Mouse (Mus musculus) kidney, postnatal 4 days (tissue): ENCODE data around the gene Adgrb2.

Experiments used
- DNase-seq, 2 experiments: peaks; one replicate each; pipeline ENCODE4 v3.0.0; 2021; ENCODE audit warnings: mixed read lengths in 2 of 2

Adgrb2 gene

GRCm38 (mm10) chr4:129987825-129988504 is 3.3 kb downstream of the Adgrb2 start:
- DNase-seq: peak; percentile 62 to 69

GRCm38 (mm10) chr4:129989925-129990324 is 5.3 kb downstream of the Adgrb2 start:
- DNase-seq: no peak

GRCm38 (mm10) chr4:129992720-129993119 is 8.1 kb downstream of the Adgrb2 start:
- no peak for DNase-seq

- no peak for DNase-seq
Measured at GRCm38 (mm10) chr4:129993213-129993612, 8.5 kb downstream of the Adgrb2 start.

GRCm38 (mm10) chr4:129993944-129994695 is 9.4 kb downstream of the Adgrb2 start:
- peak; percentile 38 to 48 for DNase-seq

GRCm38 (mm10) chr4:129994728-129995127 is 10.1 kb downstream of the Adgrb2 start:
- no peak for DNase-seq

- DNase-seq: no peak
Measured at GRCm38 (mm10) chr4:129995255-129995654, 10.6 kb downstream of the Adgrb2 start.

- peak in 1 of 2 experiments; percentile 24 for DNase-seq
Measured at GRCm38 (mm10) chr4:129996015-129996414, 11.3 kb downstream of the Adgrb2 start.

GRCm38 (mm10) chr4:129998124-129998523 is 13.5 kb downstream of the Adgrb2 start:
- DNase-seq: no peak

GRCm38 (mm10) chr4:130001710-130002109 is 17.0 kb downstream of the Adgrb2 start:
- DNase-seq: peak in 1 of 2 experiments; percentile 30

- peak; percentile 64 to 74 for DNase-seq
Measured at GRCm38 (mm10) chr4:130002157-130002556, 17.5 kb downstream of the Adgrb2 start.

- peak; percentile 48 to 60 for DNase-seq
Measured at GRCm38 (mm10) chr4:130005593-130005992, 20.9 kb downstream of the Adgrb2 start.

GRCm38 (mm10) chr4:130006533-130006932 is 21.9 kb downstream of the Adgrb2 start:
- peak; percentile 34 to 56 for DNase-seq

GRCm38 (mm10) chr4:130009043-130009442 is 24.4 kb downstream of the Adgrb2 start:
- no peak for DNase-seq

- DNase-seq: no peak
Measured at GRCm38 (mm10) chr4:130010723-130011122, 26.1 kb downstream of the Adgrb2 start.

GRCm38 (mm10) chr4:130012234-130012633 is 27.6 kb downstream of the Adgrb2 start:
- DNase-seq: no peak

GRCm38 (mm10) chr4:130013111-130013510 is 28.4 kb downstream of the Adgrb2 start:
- DNase-seq: no peak

- DNase-seq: no peak
Measured at GRCm38 (mm10) chr4:130016010-130016409, 31.3 kb downstream of the Adgrb2 start.

GRCm38 (mm10) chr4:130017036-130017674 is 32.5 kb downstream of the Adgrb2 start:
- DNase-seq: no peak

GRCm38 (mm10) chr4:130022952-130023351 is 38.3 kb downstream of the Adgrb2 start:
- DNase-seq: no peak

- no peak for DNase-seq
Measured at GRCm38 (mm10) chr4:130023511-130024231, 39.0 kb downstream of the Adgrb2 start.

GRCm38 (mm10) chr4:130025544-130025943 is 40.9 kb downstream of the Adgrb2 start:
- peak; percentile 61 to 65 for DNase-seq

- DNase-seq: no peak
Measured at GRCm38 (mm10) chr4:130031146-130031545, 46.5 kb downstream of the Adgrb2 start.
